Mouse (Mus musculus) hematopoietic stem cell, adult 5-6 weeks (primary cell): ENCODE measurements at regions not wholly inside any gene's neighbourhood (a gene's known extent, or its start where the extent isn't known, plus 50 kb on each side); places are given as distances from the start of the nearest gene placed in this dataset.
"Not testable (repeated sequence)": the region's sequence is repeated elsewhere in the genome, so short reads cannot be mapped to it uniquely, and the experiment has no call there.

Experiments used
- ATAC-seq, 2 experiments: fragments of 125-278 bp in 1 of 2; replicated peaks in 1 of 2; 2 replicates each; pipeline ENCODE4 v1.8.0; 2016 to 2017; ENCODE audit warnings: inconsistent platforms in 2 of 2, mild to moderate bottlenecking in 2 of 2, moderate number of reproducible peaks in 2 of 2, low read depth in 1 of 2, moderate TSS enrichment in 1 of 2; ENCODE audit not compliant: low FRiP score in 2 of 2, poor library complexity in 2 of 2, severe bottlenecking in 2 of 2, insufficient read depth in 1 of 2, low TSS enrichment in 1 of 2

- ATAC-seq: no peak
Observed at GRCm38 (mm10) chr2:147989616-147990015, 57.2 kb downstream of the Foxa2 start.

GRCm38 (mm10) chr2:147988586-147988985 is 58.2 kb downstream of the Foxa2 start:
- ATAC-seq: no peak

- no peak for ATAC-seq
Observed at GRCm38 (mm10) chr2:147985261-147985575, 61.6 kb downstream of the Foxa2 start.

GRCm38 (mm10) chr2:147984547-147985260 is 62.1 kb downstream of the Foxa2 start:
- no peak for ATAC-seq

GRCm38 (mm10) chr2:147980929-147981479 is 65.8 kb downstream of the Foxa2 start:
- ATAC-seq: no peak

GRCm38 (mm10) chr2:147980408-147980807 is 66.4 kb downstream of the Foxa2 start:
- ATAC-seq: no peak

GRCm38 (mm10) chr2:147979660-147980364 is 67.0 kb downstream of the Foxa2 start:
- ATAC-seq: no peak

- ATAC-seq: no peak
Observed at GRCm38 (mm10) chr2:147979001-147979400, 67.8 kb downstream of the Foxa2 start.

GRCm38 (mm10) chr2:147974776-147975175 is 72.0 kb downstream of the Foxa2 start:
- no peak for ATAC-seq

GRCm38 (mm10) chr2:147968671-147969070 is 78.1 kb downstream of the Foxa2 start:
- no peak for ATAC-seq

- no peak for ATAC-seq
Observed at GRCm38 (mm10) chr2:147967829-147968529, 78.8 kb downstream of the Foxa2 start.

- ATAC-seq: not testable (repeated sequence)
Observed at GRCm38 (mm10) chr2:147963284-147963683, 83.5 kb downstream of the Foxa2 start.

- no peak for ATAC-seq
Observed at GRCm38 (mm10) chr2:147961633-147962032, 85.1 kb downstream of the Foxa2 start.

GRCm38 (mm10) chr2:147954183-147954582 is 92.6 kb downstream of the Foxa2 start:
- ATAC-seq: no peak

- ATAC-seq: no peak
Observed at GRCm38 (mm10) chr2:147951233-147951632, 95.5 kb downstream of the Foxa2 start.

- no peak for ATAC-seq
Observed at GRCm38 (mm10) chr2:147944171-147945040, 102.4 kb downstream of the Foxa2 start.

GRCm38 (mm10) chr2:147942591-147942990 is 104.2 kb downstream of the Foxa2 start:
- no peak for ATAC-seq
